Mouse (Mus musculus) CD8-positive naive resting alpha-beta T cell, adult 2 months (primary cell): ENCODE measurements around the gene AB124611.
"Not testable (repeated sequence)": the region's sequence is repeated elsewhere in the genome, so short reads cannot be mapped to it uniquely, and the experiment has no call there.

ENCODE experiments used
- DNase-seq, 2 experiments: peaks; one replicate each; pipeline ENCODE4 v3.0.0; 2022; ENCODE audit warnings: low read depth in 2 of 2, low spot score in 2 of 2

AB124611 gene

DNA sequence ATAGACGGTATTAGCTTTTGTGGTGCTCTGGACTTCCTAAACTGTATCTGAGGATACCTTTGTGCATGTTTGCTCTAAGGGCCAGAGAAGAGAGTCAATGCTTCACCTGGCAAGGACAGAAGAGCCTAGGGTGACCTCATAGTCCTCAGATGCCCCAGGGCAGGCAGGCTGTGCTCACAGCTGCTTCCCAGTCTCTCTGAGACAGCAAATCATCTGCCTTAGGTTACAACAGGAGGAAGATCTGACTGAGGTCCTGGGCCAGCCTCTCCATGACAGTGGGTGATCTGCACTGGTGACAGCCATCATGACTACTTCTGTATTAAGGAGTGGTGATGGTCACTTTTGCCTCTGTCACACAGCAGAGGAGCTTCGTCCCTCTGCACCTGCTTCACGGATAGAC, 33.2 kb downstream of the AB124611 start:
- DNase-seq = no peak

DNA sequence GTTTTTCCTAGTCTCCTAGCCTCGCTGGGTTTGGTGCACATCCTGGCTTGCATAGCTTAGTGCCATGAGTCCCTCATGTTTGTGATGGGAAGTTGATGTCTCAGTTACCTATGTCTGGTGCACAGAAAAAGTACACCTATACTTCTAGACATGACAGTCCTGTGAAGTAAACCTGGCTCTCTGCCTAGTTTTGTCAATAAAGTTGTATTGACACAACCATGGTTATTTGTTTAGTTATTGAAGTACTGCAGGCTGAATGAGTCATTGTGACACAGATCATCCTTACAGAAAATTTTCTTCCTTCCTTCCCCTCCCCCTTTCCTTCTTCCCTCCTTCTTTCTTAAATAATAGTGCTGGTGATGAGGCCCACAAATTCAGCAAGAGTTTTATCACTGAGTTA, 38.4 kb downstream of the AB124611 start:
- no peak for DNase-seq

GRCm38 (mm10) chr9:21565004-21565586, 39.1 kb downstream of the AB124611 start:
- DNase-seq = no peak

GRCm38 (mm10) chr9:21566538-21566937, 40.6 kb downstream of the AB124611 start:
- no peak for DNase-seq

- no peak for DNase-seq
Measured at GRCm38 (mm10) chr9:21567051-21567450, 41.1 kb downstream of the AB124611 start.

GRCm38 (mm10) chr9:21568657-21569255, 42.8 kb downstream of the AB124611 start:
- no peak for DNase-seq

DNA sequence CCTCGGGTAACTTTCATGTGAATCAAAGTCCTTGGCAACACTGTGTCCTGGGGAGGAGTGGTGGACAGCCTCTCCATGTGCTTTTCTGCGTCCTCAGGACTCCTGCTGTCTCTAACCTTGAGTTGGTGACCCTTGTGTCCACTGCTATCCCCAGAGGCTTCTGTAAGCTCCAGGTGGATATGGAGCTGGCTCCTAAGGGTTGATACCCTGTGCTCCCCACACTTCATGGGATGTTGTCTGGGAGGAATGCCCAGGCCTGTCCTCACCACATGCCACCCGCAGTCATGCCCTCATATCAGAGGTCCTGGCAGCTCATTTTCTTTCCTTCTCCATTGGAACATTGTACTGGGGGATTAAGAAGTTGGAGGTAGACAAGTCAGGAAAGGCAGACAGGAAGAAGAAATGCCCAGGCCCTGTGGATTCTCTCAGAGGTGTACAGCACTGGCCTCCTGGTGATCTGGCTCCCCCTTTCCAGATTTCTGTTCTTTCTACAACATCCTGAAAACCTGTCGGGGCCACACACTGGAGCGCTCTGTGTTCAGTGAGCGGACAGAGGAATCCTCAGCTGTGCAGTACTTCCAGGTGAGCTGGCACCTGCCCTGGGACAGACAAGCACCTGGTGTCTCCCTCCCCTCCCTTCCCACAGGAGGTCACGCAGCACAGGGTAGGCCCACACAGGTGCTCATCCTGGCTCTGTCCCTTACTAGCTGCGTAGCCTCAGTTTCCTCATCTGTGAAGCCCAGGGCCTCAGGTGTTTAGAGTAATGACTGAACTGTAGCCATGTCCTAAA, 48.2 kb downstream of the AB124611 start:
- DNase-seq = no peak

DNA sequence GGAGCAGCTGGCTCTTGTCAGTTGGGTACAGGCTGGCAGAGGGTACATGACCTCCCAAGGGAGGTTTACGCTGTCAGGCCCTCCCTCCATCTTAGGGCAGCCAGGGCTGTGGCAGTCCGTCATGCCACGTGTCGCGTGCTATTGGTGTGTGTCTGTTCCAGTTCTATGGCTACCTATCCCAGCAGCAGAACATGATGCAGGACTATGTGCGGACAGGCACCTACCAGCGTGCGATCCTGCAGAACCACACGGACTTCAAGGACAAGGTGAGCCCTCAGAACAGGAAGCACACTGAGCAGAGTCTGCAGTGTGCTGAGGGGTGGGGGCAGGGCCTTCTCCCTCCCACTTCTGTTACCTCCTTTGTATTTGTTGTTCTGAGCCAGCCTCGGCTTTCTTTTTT, 49.3 kb downstream of the AB124611 start:
- DNase-seq = no peak

- no peak for DNase-seq
Measured at GRCm38 (mm10) chr9:21576286-21576685, 50.3 kb downstream of the AB124611 start.

DNA sequence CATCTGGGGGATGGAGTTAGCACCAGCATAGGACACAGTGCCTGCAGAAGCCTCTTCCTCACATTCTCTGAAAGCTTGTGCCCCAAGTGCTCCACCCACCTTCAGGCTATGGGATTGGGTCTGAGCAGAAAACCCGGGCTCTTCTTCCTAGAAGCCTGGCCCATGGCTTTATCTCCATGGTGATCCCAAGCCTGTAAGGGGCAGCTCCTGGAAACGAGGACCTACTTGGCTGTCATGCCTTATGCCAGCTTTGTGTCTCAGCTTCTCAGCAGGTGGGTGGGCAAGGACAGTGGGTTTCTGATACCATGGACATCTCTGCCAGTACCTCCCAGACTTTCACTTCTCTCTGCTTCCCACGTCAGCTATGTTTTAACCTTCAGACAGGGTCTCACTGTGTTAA, 52.2 kb downstream of the AB124611 start:
- no peak for DNase-seq

- DNase-seq = no peak
Measured at GRCm38 (mm10) chr9:21585401-21585800, 59.4 kb downstream of the AB124611 start.

DNA sequence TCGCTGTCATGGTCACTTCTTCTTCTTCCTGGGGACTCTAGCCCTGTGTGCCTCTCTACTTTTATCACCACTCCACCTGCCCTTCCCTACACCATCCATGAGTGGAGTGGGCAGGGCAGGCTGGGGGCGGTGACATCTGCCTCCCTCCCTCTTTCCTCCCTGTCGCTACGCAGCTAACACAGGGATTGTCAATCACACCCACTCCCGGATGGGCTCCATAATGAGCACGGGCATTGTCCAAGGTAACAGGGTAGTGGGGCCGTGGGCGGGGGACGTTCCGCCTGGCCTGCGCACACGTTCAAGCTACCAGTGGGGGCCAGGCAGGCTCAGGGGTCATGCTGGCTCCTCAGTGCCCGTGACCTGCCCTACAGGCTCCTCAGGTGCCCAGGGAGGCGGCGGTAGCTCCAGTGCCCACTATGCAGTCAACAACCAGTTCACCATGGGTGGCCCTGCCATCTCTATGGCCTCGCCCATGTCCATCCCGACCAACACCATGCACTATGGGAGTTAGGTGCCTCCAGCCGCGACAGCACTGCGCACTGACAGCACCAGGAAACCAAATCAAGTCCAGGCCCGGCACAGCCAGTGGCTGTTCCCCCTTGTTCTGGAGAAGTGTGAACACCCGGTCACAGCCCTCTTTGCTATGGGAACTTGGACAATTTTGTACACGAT, 61.8 kb downstream of the AB124611 start:
- DNase-seq = no peak

- DNase-seq = no peak
Measured at GRCm38 (mm10) chr9:21588350-21588749, 62.4 kb downstream of the AB124611 start.

DNA sequence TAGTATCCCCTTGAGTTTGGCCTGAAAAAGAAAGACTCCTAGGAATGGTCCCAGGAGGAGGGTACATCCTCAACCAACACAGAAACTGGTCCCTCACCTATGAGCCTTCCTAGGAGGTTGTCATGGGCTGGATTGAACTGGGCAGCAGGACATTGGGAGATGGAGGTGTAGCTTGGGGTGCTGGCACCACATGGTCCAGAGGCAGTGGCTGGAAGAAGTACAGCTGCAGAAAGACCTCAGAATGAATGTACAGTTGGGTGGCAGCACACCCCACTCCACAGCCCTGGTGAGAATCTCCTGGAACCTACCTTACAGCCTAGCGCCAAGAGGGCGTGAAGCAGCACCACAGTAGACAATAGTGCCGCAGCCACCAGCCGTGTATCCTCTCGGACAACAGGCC, 63.6 kb downstream of the AB124611 start:
- no peak for DNase-seq

DNA sequence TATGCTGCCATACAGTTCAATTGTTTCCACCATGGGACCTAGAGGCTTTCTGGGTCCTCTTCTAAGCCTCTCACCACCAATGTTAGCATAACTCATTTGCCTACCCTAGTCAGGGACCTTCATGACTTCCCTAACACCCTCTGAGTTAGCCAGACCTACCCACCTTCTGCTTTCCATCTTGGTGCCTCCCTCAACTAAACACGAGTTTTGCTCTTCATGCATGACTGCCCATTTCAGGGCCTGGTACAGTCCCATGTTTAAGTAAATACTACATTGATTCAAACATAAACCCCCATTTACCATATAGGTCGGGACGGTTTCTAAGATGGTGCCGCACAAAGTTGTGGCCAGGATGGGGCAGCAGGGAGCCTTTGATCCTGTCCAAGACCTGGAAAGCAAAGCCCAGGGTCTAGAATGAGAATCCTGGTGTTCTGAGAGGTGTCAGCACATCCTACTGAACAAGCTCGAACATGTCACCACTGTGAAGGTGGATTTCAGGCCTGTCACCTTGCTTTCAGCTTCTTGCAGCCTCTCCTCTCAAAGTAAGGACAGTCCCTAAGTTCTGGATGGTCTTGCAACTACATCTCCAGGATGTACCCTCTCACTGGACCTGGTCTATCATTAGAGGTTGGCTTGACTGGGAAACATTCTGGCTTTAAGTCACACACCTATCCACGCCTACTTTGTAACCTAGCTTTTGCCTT, 65.3 kb downstream of the AB124611 start:
- DNase-seq = no peak

DNA sequence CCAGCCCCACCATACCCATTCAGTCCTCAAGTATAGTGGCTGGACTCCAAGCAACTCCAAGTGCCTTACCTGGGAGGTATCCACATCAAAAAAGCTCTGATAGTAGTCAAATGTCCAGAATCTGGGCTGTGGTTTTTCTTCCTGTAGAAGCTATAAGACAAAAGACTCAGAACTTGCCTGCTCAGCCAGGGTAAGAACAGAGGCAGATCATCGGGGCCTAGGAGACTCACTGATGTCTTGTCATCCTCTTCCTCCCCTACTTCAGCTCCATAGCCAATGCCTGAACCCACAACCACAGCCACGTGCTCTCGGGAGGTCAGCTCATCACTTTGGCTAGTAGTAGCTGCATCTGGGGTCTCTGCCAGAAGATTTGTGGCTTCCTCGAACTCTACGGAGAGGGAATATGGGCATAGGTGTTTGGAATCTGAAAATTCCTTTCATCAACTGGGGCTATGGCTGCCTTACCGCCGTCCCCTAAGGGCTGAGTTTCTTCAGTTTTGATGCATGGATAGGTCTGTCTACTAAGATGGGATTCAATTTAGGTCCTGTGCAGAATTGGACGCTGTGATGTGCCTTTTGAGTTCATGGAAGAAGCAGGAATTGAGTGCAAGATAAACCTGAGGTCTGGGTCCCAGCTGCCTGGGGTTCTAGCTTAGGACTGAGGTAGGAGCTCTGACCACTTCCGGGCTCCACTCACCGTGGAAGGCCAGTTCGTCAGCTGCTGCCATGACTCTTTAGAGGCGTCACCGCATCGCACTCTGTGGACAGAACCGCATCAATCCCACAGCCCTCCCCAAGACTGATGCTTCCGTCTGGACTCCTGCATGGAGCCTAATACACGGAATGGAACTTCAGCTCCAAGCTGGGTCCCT, 66.1 kb downstream of the AB124611 start:
- DNase-seq = no peak

DNA sequence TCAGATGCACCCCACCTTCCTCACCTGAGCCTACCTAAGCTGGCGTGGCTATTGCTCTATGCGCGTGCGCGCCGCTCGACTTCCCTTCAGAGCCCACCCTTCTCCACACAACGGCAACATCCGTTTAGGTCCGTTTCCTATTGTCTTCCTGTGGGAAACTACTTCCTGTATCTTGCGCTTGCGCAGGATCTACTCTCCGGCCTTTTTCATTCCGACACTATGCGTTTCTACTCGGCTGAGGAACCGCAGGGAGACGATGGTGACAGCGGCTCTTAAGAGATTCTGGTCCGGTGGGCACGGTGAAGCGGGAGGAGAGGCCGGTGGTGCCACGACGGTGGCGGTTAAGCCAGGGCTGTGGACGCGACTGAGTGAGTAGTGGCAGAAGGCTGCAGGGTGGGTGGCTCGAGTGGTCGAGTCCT, 66.7 kb downstream of the AB124611 start, which contains the start of the genes Timm29 and Yipf2:
Gene Timm29, plus strand, starts transcription at position 20 of the 419 bp plus-strand sequence.
Gene Yipf2, minus strand, starts transcription at position 126 of the 419 bp plus-strand sequence.
- peak; percentile 86 to 91 for DNase-seq

- peak in 1 of 2 experiments; percentile 6 for DNase-seq
Measured at GRCm38 (mm10) chr9:21593122-21593721, 67.2 kb downstream of the AB124611 start.

DNA sequence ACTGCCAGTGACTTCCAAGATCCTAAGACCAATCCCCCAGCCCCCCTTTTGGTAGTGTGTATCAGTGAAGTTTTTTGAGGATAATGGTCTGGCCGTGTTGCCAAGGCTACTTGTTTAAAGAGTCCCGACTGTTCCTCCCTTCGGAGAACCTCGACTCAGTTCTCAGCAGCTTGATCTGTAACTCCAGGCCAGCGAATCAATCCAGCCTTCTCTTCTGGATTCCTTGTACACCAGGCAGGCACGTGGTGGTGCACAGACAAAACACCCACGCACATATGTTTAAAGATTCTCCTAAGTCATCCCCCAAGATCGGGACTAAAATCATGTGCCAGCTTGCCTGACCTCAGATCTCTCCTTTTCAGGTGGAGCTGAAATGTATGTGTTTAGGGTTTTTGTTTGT, 68.4 kb downstream of the AB124611 start:
- DNase-seq = not testable (repeated sequence)

DNA sequence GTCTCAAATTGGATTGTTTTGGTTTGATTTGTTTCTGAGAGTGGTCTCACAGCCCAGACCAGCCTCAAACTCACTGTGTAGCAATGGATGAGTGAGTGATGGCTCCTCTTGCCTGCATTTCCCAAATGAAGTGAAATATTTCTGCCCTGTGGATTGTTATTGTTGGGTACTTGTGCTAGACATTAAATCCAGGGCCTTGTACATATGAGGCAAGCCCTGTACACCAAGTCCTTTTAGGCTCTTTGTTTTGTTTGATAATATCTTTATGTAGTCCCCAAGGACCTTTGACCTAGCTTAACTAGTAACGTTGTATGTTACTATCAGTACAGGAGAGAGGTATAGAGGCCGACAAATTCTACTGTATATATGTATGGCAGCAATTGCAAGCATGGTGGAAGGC, 68.9 kb downstream of the AB124611 start:
- DNase-seq = no peak
